Mouse (Mus musculus) cortical plate, adult 2 months (tissue): Measurements from ENCODE around the gene Plekhg3.

ENCODE experiments used
- CTCF ChIP-seq: fragments of 200-500 bp; IDR thresholded peaks from 2 replicates; pipeline ENCODE4 v1.5.1; 2011; ENCODE audit warnings: mild to moderate bottlenecking, control low read depth, low read length; ENCODE audit not compliant: insufficient read depth; ENCODE audit errors: extremely low read depth
- POLR2A ChIP-seq: fragments of 200-500 bp; IDR thresholded peaks from 2 replicates; pipeline ENCODE4 v1.6.1; 2011; ENCODE audit warnings: mild to moderate bottlenecking, low read length, control low read depth; ENCODE audit not compliant: insufficient read depth; ENCODE audit errors: extremely low read depth

DNA sequence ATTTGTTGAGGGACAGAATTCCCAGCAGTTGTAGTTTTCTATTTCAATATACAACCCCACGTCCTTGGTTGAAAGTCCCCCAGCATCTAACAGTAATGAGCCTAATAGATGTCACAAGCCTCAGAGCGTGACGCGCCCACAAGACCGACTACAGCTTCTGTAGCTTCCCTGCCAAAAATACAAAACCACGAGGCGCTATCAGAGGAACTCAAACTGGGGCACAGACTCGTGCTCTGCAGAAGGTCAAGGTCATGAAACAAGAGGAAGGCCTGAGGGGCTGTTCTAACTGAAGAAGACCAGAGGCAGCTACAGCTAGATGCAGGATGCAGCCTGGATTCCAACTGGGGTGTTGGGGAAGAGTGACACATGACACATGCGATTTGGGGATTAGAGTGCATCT, 43.7 kb upstream of the Plekhg3 start:
- TF ChIP-seq CTCF = no peak
- TF ChIP-seq POLR2A = no peak
